Mouse (Mus musculus) thymus, adult 18-20 months (tissue): ENCODE results near the gene Ciz1.

ENCODE experiments used
- DNase-seq, 2 experiments: peaks; one replicate each; pipeline ENCODE4 v3.0.0; 2022; ENCODE audit warnings: mixed read lengths in 2 of 2

Ciz1 gene

GRCm38 (mm10) chr2:32352151-32353006 is at the start of gene Ciz1:
Gene Ciz1 (plus strand): TSS chr2:32352327.
- DNase-seq, result no peak

GRCm38 (mm10) chr2:32302952-32303351 is 49.2 kb upstream of the Ciz1 start:
- DNase-seq, result no peak

GRCm38 (mm10) chr2:32304145-32304832 is 47.8 kb upstream of the Ciz1 start:
- DNase-seq, result peak in 1 of 2 experiments; percentile 31

- no peak for DNase-seq
These were observed 46.5 kb upstream of the Ciz1 start for GRCm38 (mm10) chr2:32305668-32306067.

GRCm38 (mm10) chr2:32306176-32306575 is 46.0 kb upstream of the Ciz1 start:
- DNase-seq, result no peak

- DNase-seq, result no peak
These were observed 44.8 kb upstream of the Ciz1 start for GRCm38 (mm10) chr2:32307247-32307798.

- no peak for DNase-seq
These were observed 44.0 kb upstream of the Ciz1 start for GRCm38 (mm10) chr2:32307941-32308760.

- no peak for DNase-seq
These were observed 43.1 kb upstream of the Ciz1 start for GRCm38 (mm10) chr2:32308870-32309568.

GRCm38 (mm10) chr2:32310096-32310845 is 41.9 kb upstream of the Ciz1 start:
- DNase-seq, result no peak

- DNase-seq, result no peak
These were observed 40.4 kb upstream of the Ciz1 start for GRCm38 (mm10) chr2:32311443-32312317.

- peak; percentile 51 to 59 for DNase-seq
These were observed 39.7 kb upstream of the Ciz1 start for GRCm38 (mm10) chr2:32312318-32312964.

GRCm38 (mm10) chr2:32314831-32315230 is 37.3 kb upstream of the Ciz1 start:
- DNase-seq, result no peak

- DNase-seq, result no peak
These were observed 36.4 kb upstream of the Ciz1 start for GRCm38 (mm10) chr2:32315751-32316150.

GRCm38 (mm10) chr2:32316887-32317656 is 35.1 kb upstream of the Ciz1 start:
- no peak for DNase-seq

- DNase-seq, result no peak
These were observed 34.2 kb upstream of the Ciz1 start for GRCm38 (mm10) chr2:32317791-32318417.

GRCm38 (mm10) chr2:32318709-32319585 is 33.2 kb upstream of the Ciz1 start:
- no peak for DNase-seq
